Mouse (Mus musculus) left cerebral cortex, adult 2 months (tissue): ENCODE measurements around the gene Btbd11. TPM values are rescaled to one million over a fixed set of nuclear protein-coding genes. Genes with fewer than 3 reads are reported as not detected.

Experiments
- DNase-seq, 2 experiments: peaks; one replicate each; pipeline ENCODE4 v3.0.0; 2021 to 2022; ENCODE audit warnings: low spot score in 2 of 2, mixed read lengths in 1 of 2; ENCODE audit errors: extremely low spot score in 1 of 2
- H3K27ac ChIP-seq: fragments of 200-600 bp; 2 replicates; pipeline ENCODE4 v1.8.1; 2022
- H3K4me3 ChIP-seq: fragments of 200-600 bp; 2 replicates; pipeline ENCODE4 v1.8.1; 2022
- CTCF ChIP-seq: fragments of 200-600 bp; IDR thresholded peaks from 2 replicates; pipeline ENCODE4 v1.8.1; 2022; ENCODE audit warnings: antibody characterized with exemption, mild to moderate bottlenecking, moderate library complexity
- intact Hi-C: fragments of 180-260 bp; cut with DNase I; formaldehyde crosslinking; loops from one replicate; pipeline ENCODE4 v1.15.1; 2025
- total RNA-seq, 2 experiments: library from RNA; stranded (reverse); gene quantifications; 2 replicates each; pipeline ENCODE4 v1.2.3; 2021

The Btbd11 gene
- total RNA-seq, 2 experiments from 2014 or later, result 26.9 to 33.7 TPM

DNA sequence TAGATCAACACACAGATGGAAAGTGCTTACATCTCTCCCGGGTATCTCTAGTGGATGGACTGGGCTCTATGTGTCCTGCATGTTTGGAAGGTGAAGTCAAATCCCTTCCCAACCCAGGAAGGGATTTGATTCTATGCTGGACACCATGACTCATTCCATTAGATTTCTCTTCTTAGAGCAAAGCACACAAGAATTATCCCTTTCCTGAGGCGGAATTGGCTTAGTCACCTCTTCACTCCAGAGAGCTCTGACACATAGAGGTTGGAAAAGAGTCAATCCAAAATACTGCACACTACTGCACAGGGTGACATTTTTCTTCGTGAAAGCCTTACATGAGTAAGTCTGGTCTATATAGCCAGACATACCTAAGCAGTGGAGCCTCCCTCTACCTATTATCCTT lies 99.8 kb downstream of the Btbd11 start:
- TF ChIP-seq CTCF, result no peak
- intact Hi-C loops, result no loop called here
- no peak overlapping the region for H3K4me3 ChIP-seq
- H3K27ac ChIP-seq, result no peak overlapping the region
- no peak for DNase-seq

- intact Hi-C loops, result no loop called here
- no peak overlapping the region for H3K4me3 ChIP-seq
Measured at GRCm38 (mm10) chr10:85492583-85492982, 106.0 kb downstream of the Btbd11 start.

GRCm38 (mm10) chr10:85496358-85496757 lies 109.7 kb downstream of the Btbd11 start:
- Histone ChIP-seq H3K4me3 (no peak overlapping the region), H3K27ac (no peak overlapping the region)
- DNase-seq, result no peak
- intact Hi-C loops, result no loop called here
- TF ChIP-seq CTCF, result no peak

More at GRCm38 (mm10) chr10:85492583-85492982, 106.0 kb downstream of the Btbd11 start:
- DNase-seq, result no peak
- TF ChIP-seq CTCF, result no peak
- H3K27ac ChIP-seq, result no peak overlapping the region

GRCm38 (mm10) chr10:85496981-85497380 lies 110.4 kb downstream of the Btbd11 start:
- no peak overlapping the region for H3K27ac ChIP-seq
- DNase-seq, result no peak
- intact Hi-C loops, result no loop called here
- TF ChIP-seq CTCF, result no peak
- H3K4me3 ChIP-seq, result no peak overlapping the region

DNA sequence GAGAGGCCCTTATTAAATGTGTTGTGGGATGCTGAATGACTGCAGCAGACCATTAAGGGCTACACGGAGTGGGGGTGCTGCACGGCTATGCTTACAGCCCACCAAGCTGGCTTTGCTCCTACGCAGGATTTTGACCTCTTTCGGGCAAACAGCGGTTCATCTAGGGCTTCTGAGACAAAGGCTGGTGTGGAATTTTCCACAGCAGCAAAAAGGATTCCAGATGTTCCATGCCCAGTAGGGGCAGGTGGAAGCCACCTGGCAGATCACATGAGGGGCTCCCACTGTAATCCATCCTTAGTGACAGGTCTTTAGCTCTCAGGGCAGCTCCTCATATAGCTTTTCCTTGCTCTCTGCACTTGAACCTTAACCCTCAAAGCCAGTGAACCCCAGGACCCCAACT lies 111.3 kb downstream of the Btbd11 start:
- no peak overlapping the region for H3K4me3 ChIP-seq
- no peak for DNase-seq
- intact Hi-C loops, result no loop called here
- no peak overlapping the region for H3K27ac ChIP-seq
- no peak for TF ChIP-seq CTCF

GRCm38 (mm10) chr10:85500573-85501155 lies 114.0 kb downstream of the Btbd11 start:
- DNase-seq, result no peak
- TF ChIP-seq CTCF, result no peak
- Histone ChIP-seq H3K4me3 (no peak overlapping the region), H3K27ac (no peak overlapping the region)
- intact Hi-C loops, result no loop called here

DNA sequence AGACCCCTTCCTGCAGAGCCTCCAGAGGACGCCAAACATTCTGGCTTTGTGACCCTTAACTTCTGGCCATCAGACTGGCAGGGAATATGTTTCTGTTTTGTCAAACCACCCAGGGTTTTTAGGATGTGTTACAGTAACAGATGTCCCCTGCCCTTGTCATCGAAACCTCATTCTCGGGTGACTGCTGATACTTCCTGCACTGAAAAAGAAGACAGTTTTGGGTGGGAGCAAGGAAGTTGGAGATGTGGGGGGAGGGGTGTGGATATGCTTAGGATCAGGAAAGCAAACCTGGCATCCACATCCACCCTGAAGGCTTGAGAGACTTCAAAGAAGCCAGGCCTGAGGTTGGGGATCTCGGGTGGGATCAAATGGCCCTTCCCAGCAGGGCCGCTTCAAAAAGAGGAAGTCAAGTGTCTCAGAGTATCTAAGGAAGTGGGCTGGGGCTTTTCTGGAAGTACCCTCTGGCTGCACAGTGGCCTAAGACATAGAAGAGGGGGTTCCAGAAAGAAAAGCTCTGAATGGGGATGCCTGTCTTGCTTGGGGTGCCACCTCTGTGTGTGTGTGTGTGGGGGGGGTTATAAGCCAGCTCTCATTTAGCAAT lies 115.5 kb downstream of the Btbd11 start:
- TF ChIP-seq CTCF, result no peak

DNA sequence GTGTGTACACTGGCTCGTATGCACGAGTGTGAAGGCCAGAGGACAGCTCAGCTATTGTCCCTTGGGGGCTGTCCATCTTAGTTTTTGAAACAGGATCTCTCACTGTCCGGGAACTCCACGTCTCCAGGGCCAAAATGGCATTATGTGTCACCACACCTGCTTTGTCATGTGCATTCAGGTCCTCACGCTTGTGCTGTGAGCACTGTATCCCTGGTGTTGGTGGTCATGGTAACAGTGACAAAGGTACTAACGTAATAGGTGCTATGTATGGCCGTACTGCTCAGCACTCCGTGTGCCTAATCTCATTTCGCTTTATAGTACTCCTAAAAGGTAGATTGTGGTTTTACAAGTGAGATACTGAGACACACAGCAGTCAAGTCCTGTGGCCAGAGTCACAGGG lies 116.0 kb downstream of the Btbd11 start:
- DNase-seq, result no peak
- Histone ChIP-seq H3K27ac (no peak overlapping the region), H3K4me3 (no peak overlapping the region)
- intact Hi-C loops, result no loop called here
- TF ChIP-seq CTCF, result no peak

More for the DNA sequence above, 115.5 kb downstream of the Btbd11 start:
- Histone ChIP-seq H3K27ac (no peak overlapping the region), H3K4me3 (no peak overlapping the region)
- intact Hi-C loops, result no loop called here
- DNase-seq, result no peak

DNA sequence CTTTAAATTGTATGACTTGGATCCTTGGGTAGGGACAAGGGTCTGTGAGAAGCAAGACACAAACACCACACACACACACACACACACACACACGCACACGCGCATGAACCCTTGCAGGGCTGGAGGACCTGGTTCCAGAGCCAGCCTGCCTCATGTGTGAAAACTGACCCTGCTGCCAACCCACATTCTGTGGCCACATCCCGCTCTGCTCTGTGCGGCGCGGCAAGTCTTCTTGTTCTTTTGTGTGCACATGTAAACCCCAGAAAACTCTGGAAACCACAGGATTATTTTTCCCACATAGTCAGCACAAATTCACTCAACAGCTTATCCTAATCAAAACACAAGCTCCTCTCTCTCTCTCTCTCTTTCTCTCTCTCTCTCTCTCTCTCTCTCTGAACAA lies 116.8 kb downstream of the Btbd11 start:
- intact Hi-C loops, result no loop called here
- no peak for DNase-seq
- no peak overlapping the region for H3K4me3 ChIP-seq
- no peak for TF ChIP-seq CTCF
- no peak overlapping the region for H3K27ac ChIP-seq

DNA sequence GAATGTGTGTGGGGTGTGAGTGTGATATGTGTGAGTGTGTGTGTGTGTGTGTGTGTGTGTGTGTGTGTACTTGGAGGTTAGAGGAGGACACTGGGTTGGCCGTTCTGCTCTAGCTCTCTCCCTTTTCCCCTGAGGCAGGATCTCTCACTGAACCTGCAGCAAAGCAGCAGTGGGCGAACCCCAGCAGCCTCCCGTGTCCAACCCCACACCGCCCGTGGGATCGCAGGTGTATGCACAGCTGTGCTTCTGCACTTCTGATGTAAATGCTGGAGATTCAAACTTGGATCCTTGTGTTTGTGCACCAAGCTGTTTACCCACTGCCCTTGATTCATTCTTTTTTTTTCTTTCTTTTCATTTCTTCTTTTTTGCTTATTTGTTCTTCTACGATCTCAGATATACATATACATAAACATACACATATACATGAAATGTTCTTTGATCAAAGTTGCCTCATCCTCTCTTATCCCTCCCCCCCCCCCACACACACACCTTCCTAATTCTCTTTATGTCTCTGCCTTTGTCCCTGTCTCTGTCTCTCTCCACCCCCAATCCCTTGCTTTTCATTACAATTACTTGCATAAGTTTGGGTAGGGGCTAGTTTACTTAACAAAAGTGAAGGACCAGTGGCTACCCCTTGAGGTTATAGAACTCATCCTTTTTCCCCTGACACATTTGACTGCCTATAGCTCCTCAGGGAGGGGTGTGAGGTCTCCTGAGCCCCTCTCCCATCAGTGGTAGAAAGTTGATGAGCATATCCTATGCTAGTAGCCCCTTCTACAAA lies 120.8 kb downstream of the Btbd11 start:
- no peak overlapping the region for H3K4me3 ChIP-seq
- DNase-seq, result no peak
- intact Hi-C loops, result no loop called here
- H3K27ac ChIP-seq, result no peak overlapping the region
- TF ChIP-seq CTCF, result no peak

DNA sequence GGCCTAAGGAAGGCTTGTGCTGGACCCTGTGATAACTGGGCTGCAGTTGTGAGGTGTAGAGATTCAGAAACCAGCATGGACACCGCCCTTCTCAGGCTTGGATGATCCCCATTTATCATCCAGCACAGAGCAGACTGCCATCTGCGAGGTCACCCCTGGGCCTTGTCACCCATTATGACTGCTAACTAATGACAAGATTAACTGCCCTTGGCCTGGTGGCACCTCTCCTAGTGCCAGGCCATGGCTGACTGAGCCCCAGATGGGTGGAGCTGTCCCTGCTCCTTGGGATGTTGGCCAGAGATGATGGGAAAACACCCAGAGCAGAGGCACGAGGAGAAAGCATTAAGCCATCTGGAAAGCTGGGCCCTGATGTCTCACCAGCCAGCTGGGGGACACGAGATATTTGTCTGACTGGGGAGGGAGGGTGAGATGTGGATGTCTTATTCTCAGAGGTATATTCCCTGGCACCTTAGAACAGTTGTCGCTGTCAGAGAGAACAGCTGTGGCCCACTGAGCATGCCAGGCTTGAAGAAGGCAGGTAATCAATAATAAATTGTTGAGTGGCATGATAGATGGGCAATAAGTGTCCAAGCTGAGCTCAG lies 121.7 kb downstream of the Btbd11 start:
- no peak overlapping the region for H3K27ac ChIP-seq
- no peak overlapping the region for H3K4me3 ChIP-seq
- TF ChIP-seq CTCF, result no peak

GRCm38 (mm10) chr10:85509000-85509399 lies 122.4 kb downstream of the Btbd11 start:
- no peak overlapping the region for H3K27ac ChIP-seq
- no peak for DNase-seq
- no peak overlapping the region for H3K4me3 ChIP-seq
- intact Hi-C loops, result no loop called here
- no peak for TF ChIP-seq CTCF

More for the DNA sequence above, 121.7 kb downstream of the Btbd11 start:
- DNase-seq, result no peak
- intact Hi-C loops, result no loop called here
